Mouse (Mus musculus) monocyte, adult 2 months (primary cell): ENCODE measurements around the gene Gm3159.
"Not testable (repeated sequence)": the region's sequence is repeated elsewhere in the genome, so short reads cannot be mapped to it uniquely, and the experiment has no call there.

Experiments used
- DNase-seq, 2 experiments: peaks; one replicate each; pipeline ENCODE4 v3.0.0; 2022; ENCODE audit warnings: low spot score in 2 of 2, low read depth in 1 of 2

Gm3159 gene

GRCm38 (mm10) chr14:4397226-4397625, at the start of gene Gm3159:
Gene Gm3159 (plus strand): TSS chr14:4397526.
- not testable (repeated sequence) for DNase-seq

- DNase-seq, result not testable (repeated sequence)
Measured at GRCm38 (mm10) chr14:4368991-4369390, 28.3 kb upstream of the Gm3159 start.

- not testable (repeated sequence) for DNase-seq
Measured at GRCm38 (mm10) chr14:4369691-4370090, 27.6 kb upstream of the Gm3159 start.

- not testable (repeated sequence) for DNase-seq
Measured at GRCm38 (mm10) chr14:4377871-4378270, 19.5 kb upstream of the Gm3159 start.

GRCm38 (mm10) chr14:4385606-4386005, 11.7 kb upstream of the Gm3159 start:
- not testable (repeated sequence) for DNase-seq

- DNase-seq, result not testable (repeated sequence)
Measured at GRCm38 (mm10) chr14:4392841-4393530, 4.3 kb upstream of the Gm3159 start.

GRCm38 (mm10) chr14:4398624-4399023, 1.3 kb downstream of the Gm3159 start:
- not testable (repeated sequence) for DNase-seq

GRCm38 (mm10) chr14:4400115-4400789, 2.9 kb downstream of the Gm3159 start:
- DNase-seq, result not testable (repeated sequence)

- DNase-seq, result not testable (repeated sequence)
Measured at GRCm38 (mm10) chr14:4401245-4401644, 3.9 kb downstream of the Gm3159 start.

- not testable (repeated sequence) for DNase-seq
Measured at GRCm38 (mm10) chr14:4403840-4404239, 6.5 kb downstream of the Gm3159 start.

- DNase-seq, result not testable (repeated sequence)
Measured at GRCm38 (mm10) chr14:4409939-4410338, 12.6 kb downstream of the Gm3159 start.

GRCm38 (mm10) chr14:4414965-4415835, 17.9 kb downstream of the Gm3159 start, which contains the start of gene Gm3164:
Gene Gm3164 (plus strand): TSS chr14:4415448.
- not testable (repeated sequence) for DNase-seq

GRCm38 (mm10) chr14:4430692-4431091, 33.4 kb downstream of the Gm3159 start, which contains the start of gene Gm3173:
Gene Gm3173 (plus strand): TSS chr14:4430992.
- DNase-seq, result not testable (repeated sequence)
